Mouse (Mus musculus) limb, embryonic 11.5 days (tissue): Measurements from ENCODE around the gene Slc25a14. TPM values are rescaled to one million over a fixed set of nuclear protein-coding genes. Genes with fewer than 3 reads are reported as not detected.

Experiments used
- ATAC-seq: fragments of 200-750 bp; cut with Nextera tagmentation; 2 replicates; pipeline ENCODE4 v1.8.0; 2017; ENCODE audit warnings: low read depth; ENCODE audit not compliant: insufficient number of reproducible peaks, low FRiP score, low TSS enrichment
- DNase-seq: peaks from one replicate; pipeline ENCODE4 v3.0.0-alpha.2; 2015; ENCODE audit warnings: low spot score
- H3K27ac ChIP-seq: fragments of 300-500 bp; sonication (generic); replicated peaks from 2 replicates; pipeline ENCODE4 v1.5.1; 2014; ENCODE audit warnings: low read depth, mild to moderate bottlenecking, low read length
- H3K27me3 ChIP-seq: fragments of 300-500 bp; sonication (generic); 2 replicates; pipeline ENCODE4 v1.6.1; 2014; ENCODE audit warnings: mild to moderate bottlenecking, low read length, mixed read lengths; ENCODE audit not compliant: control insufficient read depth, insufficient read depth
- H3K36me3 ChIP-seq: fragments of 300-500 bp; sonication (generic); 2 replicates; pipeline ENCODE4 v1.6.1; 2014; ENCODE audit warnings: mild to moderate bottlenecking, low read length, moderate library complexity, mixed read lengths; ENCODE audit not compliant: control insufficient read depth, insufficient read depth
- H3K4me1 ChIP-seq: fragments of 300-500 bp; sonication (generic); 2 replicates; pipeline ENCODE4 v1.6.1; 2014; ENCODE audit warnings: low read length, mixed read lengths; ENCODE audit not compliant: control insufficient read depth, insufficient read depth
- H3K4me2 ChIP-seq: fragments of 300-500 bp; sonication (generic); 2 replicates; pipeline ENCODE4 v1.6.1; 2014; ENCODE audit warnings: low read depth, mild to moderate bottlenecking, moderate library complexity; ENCODE audit not compliant: severe bottlenecking
- H3K4me3 ChIP-seq: fragments of 300-500 bp; sonication (generic); 2 replicates; pipeline ENCODE4 v1.5.1; 2014; ENCODE audit warnings: low read depth, low read length
- H3K9ac ChIP-seq: fragments of 300-500 bp; sonication (generic); 2 replicates; pipeline ENCODE4 v1.6.1; 2014; ENCODE audit warnings: mild to moderate bottlenecking, low read length
- H3K9me3 ChIP-seq: fragments of 300-500 bp; sonication (generic); 2 replicates; pipeline ENCODE4 v1.6.1; 2016; ENCODE audit warnings: low read length; ENCODE audit not compliant: control insufficient read depth
- WGBS: fragments of 180-500 bp; shearing (Covaris S2); extraction: QIAGEN DNeasy Blood & Tissue Kit; methylation state at CpG from one replicate; pipeline ENCODE4 v1.1.7; 2014; 5-methylcytosine and 5-hydroxymethylcytosine counted together
- polyA plus RNA-seq: library from polyadenylated mRNA; unstranded; fragments of >200 nt; fragmentation: Nextera tagmentation; extraction: Ambion mirVana; gene quantifications from 2 replicates; pipeline ENCODE4 v1.2.1, GENCODE M21; 2014

The Slc25a14 gene
- 17.2 and 19.8 TPM in 2 replicates for polyA plus RNA-seq

- ATAC-seq: peak; percentile 89
- Histone ChIP-seq H3K36me3 (no peaks in the 10 kb centered on the region), H3K4me1 (no peaks in the 10 kb centered on the region), H3K27ac (peak within 1 kb of the TSS; percentile 43; the same call in 1 of the 2 replicates), H3K9ac (peak within 1 kb of the TSS; percentile 24), H3K4me2 (peak within 1 kb of the TSS; percentile 48), H3K4me3 (peak within 1 kb of the TSS; percentile 53), H3K9me3 (no peaks in the 10 kb centered on the region), H3K27me3 (no peaks in the 10 kb centered on the region)
- peak; percentile 81 for DNase-seq
- 15% methylated on average over 31 of the region's 38 CpGs for WGBS
Observed at GRCm38 (mm10) chrX:48623379-48624053, at the start of gene Slc25a14. Gene Slc25a14 (plus strand): TSS chrX:48623413.

DNA sequence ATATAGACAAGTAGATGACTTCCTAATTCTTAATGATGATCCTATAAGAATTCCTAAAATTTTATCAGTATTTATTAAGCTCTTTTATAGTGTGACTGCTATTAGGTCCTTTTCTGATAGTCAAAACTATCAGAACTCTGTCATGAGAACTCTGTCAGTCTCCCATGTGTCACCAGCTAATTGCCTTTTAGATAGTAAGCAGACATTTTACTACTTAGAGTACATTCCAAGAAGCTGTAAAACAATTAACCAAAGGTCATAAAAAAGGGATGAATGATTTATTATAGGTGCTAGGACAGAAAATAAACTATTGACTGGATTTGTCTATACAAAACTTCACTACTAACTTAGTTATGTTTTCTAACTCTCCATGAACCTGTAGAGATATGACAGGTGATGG is 39.9 kb upstream of the Slc25a14 start:
- no peaks in the 10 kb centered on the region for H3K4me1 ChIP-seq
- H3K9ac ChIP-seq: no peak overlapping the region

GRCm38 (mm10) chrX:48593721-48594098 is 29.5 kb upstream of the Slc25a14 start:
- H3K27ac ChIP-seq: peak overlapping the region; percentile 76
- no peak for DNase-seq
- peak; percentile 66 for ATAC-seq

More for the DNA sequence above, 39.9 kb upstream of the Slc25a14 start:
- H3K9me3 ChIP-seq: no peaks in the 10 kb centered on the region
- no peak overlapping the region for H3K27ac ChIP-seq
- no peak overlapping the region for H3K4me2 ChIP-seq
- no peak for DNase-seq
- H3K4me3 ChIP-seq: no peak overlapping the region
- H3K27me3 ChIP-seq: no peaks in the 10 kb centered on the region
- ATAC-seq: no peak
- H3K36me3 ChIP-seq: no peaks in the 10 kb centered on the region

GRCm38 (mm10) chrX:48594099-48594760 is 29.0 kb upstream of the Slc25a14 start, which contains the start of gene Zfp280c:
Gene Zfp280c (minus strand): TSS chrX:48594504.
- peak within 1 kb of the TSS; percentile 78 for H3K9ac ChIP-seq
- no peaks in the 10 kb centered on the region for H3K9me3 ChIP-seq
- peak within 1 kb of the TSS; percentile 60 for H3K4me3 ChIP-seq
- ATAC-seq (peak; percentile 92), DNase-seq (peak; percentile 75)
- peak within 1 kb of the TSS; percentile 76 for H3K27ac ChIP-seq
- H3K27me3 ChIP-seq: no peaks in the 10 kb centered on the region
- 19% methylated on average over 45 of the region's 45 CpGs for WGBS
- H3K36me3 ChIP-seq: no peaks in the 10 kb centered on the region
- peak within 1 kb of the TSS; percentile 48 for H3K4me2 ChIP-seq
- no peaks in the 10 kb centered on the region for H3K4me1 ChIP-seq

More at GRCm38 (mm10) chrX:48593721-48594098, 29.5 kb upstream of the Slc25a14 start:
- H3K4me2 ChIP-seq: peak overlapping the region; percentile 41
- no peaks in the 10 kb centered on the region for H3K9me3 ChIP-seq
- H3K4me1 ChIP-seq: no peaks in the 10 kb centered on the region
- H3K9ac ChIP-seq: peak overlapping the region; percentile 78
- 12% methylated on average over 11 of the region's 15 CpGs for WGBS
- no peaks in the 10 kb centered on the region for H3K36me3 ChIP-seq
- H3K27me3 ChIP-seq: no peaks in the 10 kb centered on the region
- peak overlapping the region; percentile 60 for H3K4me3 ChIP-seq

DNA sequence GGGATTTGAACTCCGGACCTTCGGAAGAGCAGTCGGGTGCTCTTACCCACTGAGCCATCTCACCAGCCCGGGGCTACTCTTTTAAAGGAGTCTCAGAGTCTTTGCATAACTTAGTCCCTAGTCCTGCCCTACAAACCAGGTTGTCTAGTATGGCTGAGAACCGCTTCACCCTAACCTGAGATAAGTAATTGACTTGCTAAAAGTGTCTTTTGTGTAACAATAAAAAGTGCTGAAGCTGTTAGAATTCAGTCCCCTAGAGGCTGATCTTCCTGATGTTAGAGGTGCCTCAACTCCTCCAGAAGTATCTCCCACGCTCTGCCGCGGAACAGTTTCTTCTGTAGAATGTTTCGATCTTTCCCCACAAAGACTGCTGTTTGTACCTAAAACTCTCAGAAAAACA is 27.2 kb upstream of the Slc25a14 start:
- no peak overlapping the region for H3K4me2 ChIP-seq
- 76% methylated on average over 9 of the region's 9 CpGs for WGBS
- no peak overlapping the region for H3K4me3 ChIP-seq
- H3K9ac ChIP-seq: no peak overlapping the region
- H3K27me3 ChIP-seq: no peaks in the 10 kb centered on the region
- no peaks in the 10 kb centered on the region for H3K36me3 ChIP-seq
- no peak overlapping the region for H3K27ac ChIP-seq
- ATAC-seq: no peak
- no peak for DNase-seq
- H3K9me3 ChIP-seq: no peaks in the 10 kb centered on the region
- no peaks in the 10 kb centered on the region for H3K4me1 ChIP-seq

DNA sequence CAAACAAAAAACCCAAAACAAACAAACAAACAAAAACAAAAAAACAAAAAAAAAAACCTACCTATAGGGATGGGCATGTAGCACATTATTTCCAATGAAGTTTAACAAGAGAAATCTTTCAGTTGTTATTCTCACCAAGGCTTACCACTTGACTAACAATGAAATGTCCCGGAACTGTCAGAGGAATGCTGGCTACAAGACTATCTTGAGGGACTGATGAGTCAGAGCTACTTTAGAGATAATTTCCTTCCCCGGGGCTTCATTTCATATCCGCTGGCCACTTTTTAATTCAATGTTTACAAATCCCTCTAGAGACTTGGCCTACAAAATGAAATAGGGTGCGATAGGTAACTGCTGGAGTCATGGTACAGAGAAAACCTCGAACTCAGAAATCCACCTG is 26.3 kb upstream of the Slc25a14 start:
- Histone ChIP-seq H3K4me2 (no peak overlapping the region), H3K36me3 (no peaks in the 10 kb centered on the region), H3K9ac (no peak overlapping the region), H3K4me1 (no peaks in the 10 kb centered on the region), H3K27ac (no peak overlapping the region), H3K9me3 (no peaks in the 10 kb centered on the region), H3K27me3 (no peaks in the 10 kb centered on the region), H3K4me3 (no peak overlapping the region)
- 88% methylated on average over 5 of the region's 5 CpGs for WGBS
- no peak for DNase-seq
- no peak for ATAC-seq

DNA sequence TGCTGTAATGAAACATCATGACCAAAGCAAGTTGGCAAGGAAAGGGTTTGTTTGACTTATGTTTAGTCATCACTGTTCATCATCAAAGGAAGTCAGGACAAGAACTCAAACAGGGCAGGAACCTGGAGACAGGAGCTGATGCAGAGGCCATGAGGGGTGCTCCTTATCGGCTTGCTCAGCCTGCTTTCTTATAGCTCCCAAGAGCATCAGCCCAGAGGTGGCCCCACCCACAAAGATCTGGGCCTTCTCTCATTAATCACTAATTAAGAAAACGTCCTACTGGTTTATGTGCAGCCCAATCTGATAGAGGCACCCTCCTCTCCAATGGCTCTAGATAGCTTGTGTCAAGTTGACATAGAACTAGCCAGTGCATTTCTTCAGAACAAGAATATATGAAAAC is 18.3 kb upstream of the Slc25a14 start:
- WGBS: 58% methylated on average over 2 of the region's 2 CpGs
- no peaks in the 10 kb centered on the region for H3K27me3 ChIP-seq

DNA sequence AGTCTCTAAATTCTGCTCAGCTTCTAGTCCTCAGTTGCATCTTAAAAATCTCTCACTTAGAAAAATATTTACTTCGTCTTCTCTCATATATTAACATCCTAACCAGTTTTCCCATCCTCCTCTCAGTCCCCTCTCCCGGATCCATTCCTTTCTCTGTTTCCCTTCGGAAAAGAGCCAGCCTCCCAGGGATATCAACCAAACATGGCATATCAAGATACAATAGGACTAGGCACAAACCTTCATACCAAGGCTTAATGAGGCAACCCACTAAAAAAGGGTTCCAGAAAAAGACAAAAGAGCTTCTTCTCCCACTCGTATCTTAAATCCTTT is 199 bp upstream of the Slc25a14 start:
- 16% methylated on average over 4 of the region's 4 CpGs for WGBS
- Histone ChIP-seq H3K9ac (no peak overlapping the region; the same call in 1 of the 2 replicates), H3K36me3 (no peaks in the 10 kb centered on the region), H3K4me3 (peak overlapping the region; percentile 53), H3K27me3 (no peaks in the 10 kb centered on the region), H3K27ac (peak overlapping the region; percentile 43; the same call in 1 of the 2 replicates), H3K9me3 (no peaks in the 10 kb centered on the region), H3K4me1 (no peaks in the 10 kb centered on the region), H3K4me2 (peak overlapping the region; percentile 39)
- ATAC-seq: no peak
- DNase-seq: no peak

More for the DNA sequence above, 18.3 kb upstream of the Slc25a14 start:
- Histone ChIP-seq H3K27ac (no peak overlapping the region), H3K4me1 (no peaks in the 10 kb centered on the region), H3K4me3 (no peak overlapping the region), H3K36me3 (no peaks in the 10 kb centered on the region), H3K4me2 (no peak overlapping the region), H3K9ac (no peak overlapping the region), H3K9me3 (no peaks in the 10 kb centered on the region)
- DNase-seq (no peak), ATAC-seq (no peak)
